17 mouse cellular contexts compared by ENCODE assay signal in the genomic region with DNA sequence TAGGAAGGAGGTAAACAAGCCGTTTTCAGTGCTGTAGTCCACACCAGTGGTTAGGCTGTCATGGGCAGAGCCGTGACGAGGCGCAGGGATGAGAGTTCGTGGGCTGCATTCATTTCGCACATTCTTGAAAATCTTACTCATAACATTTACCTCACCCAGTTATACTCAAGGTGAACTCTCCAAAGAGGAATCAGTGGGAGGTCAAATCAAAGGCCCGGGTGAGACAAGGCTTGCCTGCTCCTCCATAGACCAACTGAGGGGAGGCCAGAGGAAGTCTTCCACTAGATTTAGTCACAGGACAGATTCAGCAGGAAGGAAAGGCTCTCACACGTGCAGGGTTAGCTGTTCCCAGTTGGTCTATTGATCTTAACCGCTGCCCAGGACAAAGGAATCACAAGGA.
"Had no signal": no experiment of that assay in that cellular context is flagged by ENCODE, and none has a peak within 500 bp of the region (broad histone marks: within the 10 kb centered on the region; RNA-seq: fewer than 3 reads in every experiment).

No protein-coding gene starts in this region.

- H3K4me2 ChIP-seq: kidney, embryonic 15.5 days; liver, embryonic 13.5 days; midbrain, embryonic 13.5 days; neural tube, embryonic 12.5 days; neural tube, embryonic 15.5 days; stomach, embryonic 15.5 days had no signal

- H3K36me3 ChIP-seq: kidney, embryonic 15.5 days; liver, embryonic 13.5 days; midbrain, embryonic 13.5 days; neural tube, embryonic 12.5 days; neural tube, embryonic 15.5 days; stomach, embryonic 15.5 days had no signal

- DNase-seq: kidney, adult 8-10 months; kidney, postnatal 10 days; layer of hippocampus, postnatal 36 days; liver, embryonic 13.5 days; lung, adult 2 months; lung, postnatal 14 days; lung, postnatal 4 days; retina, postnatal 1 day; right cerebral cortex, postnatal 25 days; spleen, adult 18-20 months; thymus, postnatal 25 days had no signal

- H3K9ac ChIP-seq: kidney, embryonic 15.5 days; liver, embryonic 13.5 days; midbrain, embryonic 13.5 days; neural tube, embryonic 12.5 days; neural tube, embryonic 15.5 days; stomach, embryonic 15.5 days had no signal

- H3K4me3 ChIP-seq: kidney, embryonic 15.5 days; left cerebral cortex, adult 2 months; liver, embryonic 13.5 days; midbrain, embryonic 13.5 days; neural tube, embryonic 12.5 days; neural tube, embryonic 15.5 days; stomach, embryonic 15.5 days had no signal

- H3K27me3 ChIP-seq: kidney, embryonic 15.5 days; liver, embryonic 13.5 days; midbrain, embryonic 13.5 days; neural tube, embryonic 12.5 days; neural tube, embryonic 15.5 days; stomach, embryonic 15.5 days had no signal

- H3K9me3 ChIP-seq: kidney, embryonic 15.5 days; liver, embryonic 13.5 days; midbrain, embryonic 13.5 days; neural tube, embryonic 12.5 days; neural tube, embryonic 15.5 days; stomach, embryonic 15.5 days had no signal

- H3K27ac ChIP-seq: kidney, embryonic 15.5 days; left cerebral cortex, adult 2 months; liver, embryonic 13.5 days; midbrain, embryonic 13.5 days; neural tube, embryonic 12.5 days; neural tube, embryonic 15.5 days; stomach, embryonic 15.5 days had no signal

- H3K4me1 ChIP-seq: kidney, embryonic 15.5 days; liver, embryonic 13.5 days; neural tube, embryonic 15.5 days; stomach, embryonic 15.5 days had no signal

- ATAC-seq: midbrain, embryonic 13.5 days had no signal
